Mouse (Mus musculus): Measurements from ENCODE around the gene Atp8b5.

The Atp8b5 gene

GRCm38 (mm10) chr4:43414761-43415160, 147.8 kb downstream of the Atp8b5 start:
- DNase-seq (ENCODE audit: low spot score), result no peak

DNA sequence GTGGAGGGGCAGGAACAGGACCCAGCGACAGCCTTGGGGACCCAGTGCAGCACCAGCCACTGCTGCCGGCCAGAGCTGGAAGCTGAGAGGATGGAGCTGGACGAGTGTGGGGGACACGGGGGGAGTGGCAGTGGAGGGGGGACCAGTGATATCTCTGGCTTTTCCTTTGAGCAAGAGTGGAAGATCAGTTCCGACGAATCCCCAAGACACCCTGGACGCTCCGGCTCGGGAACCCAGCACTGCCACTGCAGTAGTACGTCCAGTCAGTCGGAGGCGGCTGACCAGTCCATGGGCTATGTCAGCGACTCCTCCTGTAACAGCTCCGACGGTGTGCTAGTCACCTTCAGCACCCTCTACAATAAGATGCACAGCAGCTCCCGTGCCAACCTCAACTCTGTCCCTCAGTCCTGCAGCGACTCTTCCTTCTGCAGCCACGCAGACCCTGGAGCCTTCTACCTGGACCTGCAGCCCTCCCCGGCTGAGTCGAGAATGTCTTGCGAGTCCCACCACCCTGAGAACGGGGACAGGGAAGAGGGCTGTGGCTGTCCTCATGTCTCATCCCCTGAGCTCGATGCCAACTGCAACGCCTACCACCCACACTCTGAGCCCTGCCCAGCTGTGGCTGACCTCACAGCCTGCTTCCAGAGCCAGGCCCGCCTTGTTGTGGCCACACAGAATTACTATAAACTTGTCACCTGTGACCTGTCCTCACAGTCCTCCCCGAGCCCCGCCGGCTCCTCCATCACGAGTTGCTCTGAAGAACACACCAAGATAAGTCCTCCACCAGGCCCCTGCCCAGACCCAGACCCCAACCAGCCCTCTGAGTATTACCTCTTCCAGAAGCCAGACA, 148.5 kb downstream of the Atp8b5 start:
- DNase-seq (ENCODE audit: low spot score), result no peak

GRCm38 (mm10) chr4:43416071-43416490, 149.1 kb downstream of the Atp8b5 start:
- no peak for DNase-seq (ENCODE audit: low spot score)

DNA sequence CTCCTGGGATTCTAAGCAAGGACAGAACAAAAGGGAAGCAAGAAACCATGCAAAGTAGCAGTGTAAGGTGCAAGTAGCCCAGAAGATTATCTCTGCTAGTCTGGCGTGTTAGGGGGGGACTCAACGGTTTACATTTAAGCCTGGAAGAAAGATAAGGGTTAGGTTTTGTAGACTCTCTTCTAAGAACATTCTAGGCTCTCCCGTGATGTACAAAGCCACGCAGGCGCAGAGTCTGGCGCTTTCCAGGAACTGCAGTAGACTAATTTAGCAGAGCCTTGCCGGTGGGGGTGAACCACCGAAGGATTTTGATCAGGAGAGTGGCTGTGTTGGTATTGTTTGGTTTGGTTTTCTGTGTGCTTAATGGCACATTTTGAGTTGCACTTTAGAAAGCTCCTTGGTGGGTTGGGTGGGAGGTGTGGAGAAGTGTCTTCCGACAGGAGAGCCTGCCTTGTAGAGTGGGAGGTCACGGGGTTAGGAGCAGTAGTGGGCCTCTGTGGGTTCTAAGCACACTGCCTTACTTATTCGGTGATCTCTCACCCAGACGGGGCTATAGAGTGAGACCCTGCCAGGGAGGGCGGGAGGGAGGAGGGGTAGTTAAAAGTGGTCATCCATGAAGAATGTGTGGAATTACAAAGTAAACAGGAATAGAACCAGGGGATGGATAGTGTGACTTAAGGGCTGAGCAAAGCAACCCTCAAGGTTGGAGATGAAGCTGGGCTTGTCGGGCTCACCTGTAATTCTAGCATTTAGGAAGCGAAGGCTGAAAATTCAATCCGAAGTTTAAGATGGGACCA, 150.5 kb downstream of the Atp8b5 start:
- no peak for DNase-seq (ENCODE audit: low spot score)

- no peak for DNase-seq (ENCODE audit: low spot score)
These were observed 151.5 kb downstream of the Atp8b5 start for GRCm38 (mm10) chr4:43418450-43418849.

DNA sequence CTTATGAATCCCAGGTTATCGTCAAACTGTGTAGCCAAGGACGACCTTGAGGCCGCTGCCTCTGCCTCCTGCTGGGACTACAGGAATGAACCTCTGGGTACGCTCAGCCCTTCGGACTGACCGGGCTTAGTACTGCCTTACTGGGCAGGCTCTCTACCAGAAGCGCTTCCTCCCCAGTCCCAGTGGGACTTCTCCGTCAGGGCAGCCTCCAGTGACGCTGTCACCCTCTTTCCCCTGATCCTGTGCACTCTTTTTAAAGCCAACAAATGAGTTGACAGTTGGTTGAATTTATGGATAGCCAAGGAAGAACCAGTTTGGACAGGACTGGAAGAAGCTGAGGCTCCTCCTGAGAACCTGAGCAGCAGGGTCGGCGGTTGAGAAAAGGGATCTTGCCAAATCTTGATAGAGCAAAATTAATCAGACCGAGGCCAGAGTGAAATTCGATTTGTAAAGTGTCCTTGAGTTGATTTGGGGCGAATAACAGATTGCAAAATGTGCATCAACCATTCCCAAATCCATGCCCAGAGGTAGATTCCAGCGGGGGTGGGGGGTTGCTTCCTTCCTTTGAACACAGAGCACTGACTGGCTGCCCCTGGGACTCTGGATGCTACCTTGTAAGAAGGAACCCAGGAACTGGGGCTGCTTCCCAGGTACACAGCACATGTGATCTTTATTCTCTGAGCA, 152.2 kb downstream of the Atp8b5 start:
- no peak for DNase-seq (ENCODE audit: low spot score)

DNA sequence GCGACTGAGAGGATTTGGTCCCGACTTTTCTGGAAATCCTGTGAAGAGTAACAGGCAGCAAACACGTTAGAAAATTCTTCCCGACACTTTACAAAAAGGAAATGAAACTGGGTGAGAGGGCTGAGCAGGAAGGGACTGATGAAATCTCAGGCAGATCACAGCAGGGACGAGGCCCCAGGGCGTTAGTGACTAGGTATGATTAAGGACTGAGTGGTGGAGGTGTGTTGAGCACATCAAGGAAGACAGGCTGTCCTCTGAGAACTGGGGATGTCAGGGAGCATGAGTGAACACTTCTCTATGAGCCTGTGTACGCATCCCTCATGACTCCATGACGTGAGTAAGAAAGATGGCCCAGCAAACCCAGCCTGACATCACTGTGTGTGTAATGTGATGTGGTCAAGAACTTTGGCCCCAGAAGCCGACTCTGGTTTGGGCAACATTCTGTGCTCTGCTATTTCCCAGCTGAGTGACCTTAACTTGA, 152.9 kb downstream of the Atp8b5 start:
- DNase-seq (ENCODE audit: low spot score), result no peak

DNA sequence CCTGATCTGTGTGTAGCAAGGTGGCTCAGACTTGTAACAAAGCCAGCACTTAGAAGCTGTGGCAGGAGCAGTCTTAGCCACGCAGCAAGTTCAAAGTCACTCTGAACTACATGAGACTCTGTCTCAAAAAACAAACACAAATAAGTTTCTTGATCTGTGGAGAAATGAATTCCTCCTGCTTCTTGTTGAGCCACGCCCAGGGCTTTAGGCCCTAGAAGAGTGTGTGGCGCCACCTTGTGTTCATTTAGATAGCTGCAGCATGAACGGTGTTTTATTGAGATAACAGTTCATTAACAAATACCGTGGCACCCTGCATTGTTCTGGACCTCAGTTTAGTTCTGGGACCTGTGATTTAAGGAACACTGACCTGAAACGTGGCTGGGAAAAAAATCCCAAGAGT, 153.3 kb downstream of the Atp8b5 start:
- peak; percentile 47 for DNase-seq (ENCODE audit: low spot score)

DNA sequence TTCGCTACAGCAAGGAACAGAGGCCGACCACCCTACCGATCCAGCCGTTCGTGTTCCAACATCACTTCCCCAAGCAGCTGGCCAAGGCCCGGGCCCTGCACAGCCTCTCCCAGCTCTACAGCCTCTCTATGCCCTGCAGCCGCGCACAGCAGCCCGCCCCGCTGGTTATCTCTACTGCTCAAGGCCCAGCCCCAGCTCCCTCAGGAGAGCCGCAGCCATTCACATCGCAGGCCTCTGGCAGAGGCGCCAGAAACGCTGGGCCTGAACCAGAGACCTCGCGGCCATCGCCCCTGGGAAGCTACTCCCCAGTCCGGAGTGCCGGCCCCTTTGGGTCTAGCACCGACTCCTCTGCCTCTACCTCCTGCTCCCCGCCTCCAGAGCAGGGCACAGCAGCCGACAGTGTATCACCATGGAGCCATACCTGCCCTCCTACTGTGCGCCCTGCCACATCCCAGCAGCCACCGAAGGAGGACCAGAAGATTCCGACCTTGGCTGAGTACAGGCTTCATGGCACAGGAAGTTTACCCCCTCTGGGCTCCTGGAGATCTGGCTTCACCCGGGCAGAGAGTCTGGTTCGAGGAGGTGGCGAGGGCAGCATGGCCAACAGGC, 154.8 kb downstream of the Atp8b5 start:
- DNase-seq (ENCODE audit: low spot score), result no peak
